Mouse (Mus musculus) lung, embryonic 16.5 days (tissue): ENCODE data around the gene Vps26c. TPM values are rescaled to one million over a fixed set of nuclear protein-coding genes. Genes with fewer than 3 reads are reported as not detected.

Source experiments
- ATAC-seq: fragments of 200-750 bp; cut with Nextera tagmentation; 2 replicates; pipeline ENCODE4 v1.8.0; 2017; ENCODE audit warnings: low read depth, mild to moderate bottlenecking, moderate library complexity
- H3K27ac ChIP-seq: fragments of 300-500 bp; sonication (generic); 2 replicates; pipeline ENCODE4 v1.5.1; 2014; ENCODE audit warnings: mild to moderate bottlenecking, control low read depth, low read length
- H3K27me3 ChIP-seq: fragments of 300-500 bp; sonication (generic); 2 replicates; pipeline ENCODE4 v1.6.1; 2014; ENCODE audit warnings: low read depth, low read length, mixed read lengths; ENCODE audit not compliant: control insufficient read depth, insufficient read depth
- H3K36me3 ChIP-seq: fragments of 300-500 bp; sonication (generic); 2 replicates; pipeline ENCODE4 v1.6.1; 2014; ENCODE audit warnings: low read length; ENCODE audit not compliant: control insufficient read depth, insufficient read depth
- H3K4me1 ChIP-seq: fragments of 300-500 bp; sonication (generic); replicated peaks from 2 replicates; pipeline ENCODE4 v1.6.1; 2014; ENCODE audit warnings: low read length, mixed read lengths; ENCODE audit not compliant: control insufficient read depth, insufficient read depth
- H3K4me2 ChIP-seq: fragments of 300-500 bp; sonication (generic); 2 replicates; pipeline ENCODE4 v1.6.1; 2014; ENCODE audit warnings: low read depth, low read length, control low read depth
- H3K4me3 ChIP-seq: fragments of 300-500 bp; sonication (generic); 2 replicates; pipeline ENCODE4 v1.5.1; 2014; ENCODE audit warnings: mild to moderate bottlenecking, low read length, control low read depth
- H3K9ac ChIP-seq: fragments of 300-500 bp; sonication (generic); 2 replicates; pipeline ENCODE4 v1.6.1; 2014; ENCODE audit warnings: low read length, control low read depth
- H3K9me3 ChIP-seq: fragments of 300-500 bp; sonication (generic); 2 replicates; pipeline ENCODE4 v1.6.1; 2016; ENCODE audit warnings: low read length; ENCODE audit not compliant: control insufficient read depth
- WGBS: fragments of 180-500 bp; shearing (Covaris S2); extraction: QIAGEN DNeasy Blood & Tissue Kit; methylation state at CpG from one replicate; pipeline ENCODE4 v1.1.7; 2014; 5-methylcytosine and 5-hydroxymethylcytosine counted together
- polyA plus RNA-seq: library from polyadenylated mRNA; unstranded; fragments of >200 nt; fragmentation: Nextera tagmentation; extraction: Ambion mirVana; gene quantifications from 2 replicates; pipeline ENCODE4 v1.2.1, GENCODE M21; 2015

The Vps26c gene
- polyA plus RNA-seq, 1 experiment from 2014 or later, result 68.0 TPM

GRCm38 (mm10) chr16:94551934-94552333 lies 25.3 kb upstream of the Vps26c start:
- no peak for ATAC-seq
- Histone ChIP-seq H3K27ac (no peak overlapping the region), H3K27me3 (no peaks in the 10 kb centered on the region), H3K36me3 (no peaks in the 10 kb centered on the region), H3K4me1 (no peaks in the 10 kb centered on the region), H3K4me2 (no peak overlapping the region), H3K4me3 (no peak overlapping the region), H3K9ac (no peak overlapping the region), H3K9me3 (no peaks in the 10 kb centered on the region)

DNA sequence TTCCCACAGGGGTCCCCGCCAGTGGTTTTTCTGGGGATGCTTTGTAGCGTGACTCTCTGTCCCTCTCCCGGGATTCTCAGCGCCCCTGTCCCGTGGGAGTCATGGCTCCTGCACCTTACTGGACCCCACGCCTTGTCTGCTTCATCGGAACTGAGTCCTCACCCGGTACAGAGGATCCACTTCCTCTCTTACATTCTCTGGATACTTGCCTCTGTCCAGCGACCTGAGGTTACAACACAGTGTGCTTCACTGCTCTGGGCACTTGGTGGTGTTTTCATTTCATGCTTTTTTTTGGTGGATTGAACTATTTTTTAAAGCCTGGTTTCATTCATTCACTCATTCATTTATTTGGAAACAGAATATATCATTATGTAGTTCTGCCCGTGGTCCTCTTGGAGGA lies 23.2 kb upstream of the Vps26c start:
- Histone ChIP-seq H3K27ac (no peak overlapping the region), H3K4me3 (no peak overlapping the region), H3K27me3 (no peaks in the 10 kb centered on the region), H3K9ac (no peak overlapping the region), H3K4me2 (no peak overlapping the region), H3K36me3 (no peaks in the 10 kb centered on the region), H3K9me3 (no peaks in the 10 kb centered on the region), H3K4me1 (no peaks in the 10 kb centered on the region)
- ATAC-seq, result no peak
- WGBS, result 56% methylated on average over 10 of the region's 10 CpGs

GRCm38 (mm10) chr16:94545781-94546562 lies 19.3 kb upstream of the Vps26c start:
- WGBS, result 39% methylated on average over 8 of the region's 8 CpGs
- Histone ChIP-seq H3K9me3 (no peaks in the 10 kb centered on the region), H3K27me3 (no peaks in the 10 kb centered on the region), H3K9ac (no peak overlapping the region), H3K4me1 (no peaks in the 10 kb centered on the region), H3K4me2 (no peak overlapping the region), H3K27ac (no peak overlapping the region), H3K36me3 (no peaks in the 10 kb centered on the region), H3K4me3 (no peak overlapping the region)
- ATAC-seq, result no peak

GRCm38 (mm10) chr16:94544540-94545105 lies 18.0 kb upstream of the Vps26c start:
- no peak overlapping the region for H3K4me3 ChIP-seq
- H3K36me3 ChIP-seq, result no peaks in the 10 kb centered on the region
- no peak overlapping the region for H3K9ac ChIP-seq
- 27% methylated on average over 11 of the region's 11 CpGs for WGBS
- no peak overlapping the region for H3K4me2 ChIP-seq
- no peaks in the 10 kb centered on the region for H3K27me3 ChIP-seq
- H3K4me1 ChIP-seq, result no peaks in the 10 kb centered on the region
- ATAC-seq, result no peak
- H3K27ac ChIP-seq, result no peak overlapping the region
- H3K9me3 ChIP-seq, result no peaks in the 10 kb centered on the region

- no peak for ATAC-seq
Observed at GRCm38 (mm10) chr16:94542898-94543297, 16.3 kb upstream of the Vps26c start.

GRCm38 (mm10) chr16:94540140-94540539 lies 13.5 kb upstream of the Vps26c start:
- H3K4me1 ChIP-seq, result peaks cover 3% of the 10 kb centered on the region
- no peak for ATAC-seq
- H3K4me2 ChIP-seq, result no peak overlapping the region
- H3K27ac ChIP-seq, result no peak overlapping the region
- no peaks in the 10 kb centered on the region for H3K27me3 ChIP-seq
- no peak overlapping the region for H3K4me3 ChIP-seq
- no peaks in the 10 kb centered on the region for H3K36me3 ChIP-seq
- 93% methylated on average over 9 of the region's 9 CpGs for WGBS
- no peak overlapping the region for H3K9ac ChIP-seq
- H3K9me3 ChIP-seq, result no peaks in the 10 kb centered on the region

More at GRCm38 (mm10) chr16:94542898-94543297, 16.3 kb upstream of the Vps26c start:
- Histone ChIP-seq H3K27ac (no peak overlapping the region), H3K27me3 (no peaks in the 10 kb centered on the region), H3K4me1 (no peaks in the 10 kb centered on the region), H3K9ac (no peak overlapping the region), H3K4me3 (no peak overlapping the region), H3K4me2 (no peak overlapping the region), H3K9me3 (no peaks in the 10 kb centered on the region), H3K36me3 (no peaks in the 10 kb centered on the region)
- whole genome bisulfite sequencing, result 84% methylated on average over 8 of the region's 8 CpGs

DNA sequence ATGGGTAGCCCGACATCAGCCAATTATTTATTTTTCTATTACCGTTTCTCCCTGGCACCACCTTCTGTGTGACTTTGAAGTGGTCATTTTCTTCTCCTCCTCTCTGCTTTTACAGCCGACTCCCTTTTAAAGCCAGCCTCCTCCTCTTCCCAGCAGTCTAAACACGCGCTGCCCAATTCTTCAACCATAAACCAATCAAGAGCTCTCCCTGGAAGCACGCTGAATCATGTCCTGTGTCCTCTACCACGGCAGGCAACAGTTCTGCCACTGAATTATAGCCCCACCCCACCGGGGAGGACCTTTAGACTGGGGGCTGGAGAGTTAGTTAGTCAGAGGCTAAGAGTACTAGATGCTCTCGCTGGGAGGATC lies 10.5 kb upstream of the Vps26c start:
- Histone ChIP-seq H3K9me3 (no peaks in the 10 kb centered on the region), H3K4me1 (peaks cover 3% of the 10 kb centered on the region), H3K9ac (no peak overlapping the region), H3K4me2 (no peak overlapping the region), H3K27me3 (no peaks in the 10 kb centered on the region), H3K36me3 (no peaks in the 10 kb centered on the region), H3K27ac (no peak overlapping the region; the same call in 1 of the 2 replicates), H3K4me3 (no peak overlapping the region)
- ATAC-seq, result peak; percentile 56; the same call in 1 of the 2 replicates
- 43% methylated on average over 9 of the region's 9 CpGs for WGBS

DNA sequence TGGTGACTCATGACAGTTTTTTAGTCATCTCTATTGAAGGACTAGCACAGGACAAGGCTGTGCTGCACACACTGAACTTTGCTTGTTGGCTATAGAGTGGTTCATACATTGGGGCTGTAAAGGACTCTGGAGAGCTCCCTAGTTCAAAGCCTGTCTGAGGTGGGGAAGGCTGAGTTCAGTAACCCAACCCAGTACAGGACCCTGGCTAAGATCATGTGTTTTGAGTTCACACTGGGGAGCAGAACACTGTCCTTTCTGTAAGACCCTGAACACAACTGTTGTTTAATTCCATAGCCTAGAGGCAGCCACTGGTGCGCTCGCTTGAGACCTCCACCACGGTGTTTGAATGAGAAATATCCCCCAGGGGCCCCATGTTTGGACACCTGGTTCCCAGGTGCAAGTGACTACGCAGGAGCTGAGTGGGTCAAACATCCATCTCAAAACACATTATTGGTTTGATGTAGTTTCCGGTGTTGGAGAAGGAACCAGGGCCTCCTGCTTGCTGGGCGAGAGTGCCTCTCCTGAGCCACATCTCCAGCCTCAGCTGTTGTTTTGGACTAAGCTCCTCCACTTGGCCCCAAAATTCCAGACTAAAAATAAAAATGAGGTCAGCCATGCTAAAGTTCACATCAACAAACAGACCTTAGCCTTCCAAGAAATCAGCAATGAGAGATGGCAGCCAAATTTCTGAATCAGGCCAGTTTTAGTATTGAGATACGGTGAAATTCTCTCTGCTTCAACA lies 10.0 kb upstream of the Vps26c start:
- Histone ChIP-seq H3K27ac (no peak overlapping the region; the same call in 1 of the 2 replicates), H3K9me3 (no peaks in the 10 kb centered on the region), H3K9ac (no peak overlapping the region), H3K4me1 (peaks cover 3% of the 10 kb centered on the region), H3K27me3 (no peaks in the 10 kb centered on the region), H3K36me3 (no peaks in the 10 kb centered on the region), H3K4me2 (no peak overlapping the region), H3K4me3 (no peak overlapping the region)
- WGBS, result 58% methylated on average over 7 of the region's 7 CpGs
- peak; percentile 47; the same call in 1 of the 2 replicates for ATAC-seq

- no peak overlapping the region for H3K4me2 ChIP-seq
- no peak overlapping the region for H3K4me3 ChIP-seq
- H3K9ac ChIP-seq, result no peak overlapping the region
- H3K27ac ChIP-seq, result no peak overlapping the region
- H3K27me3 ChIP-seq, result no peaks in the 10 kb centered on the region
- WGBS, result 88% methylated on average over 5 of the region's 5 CpGs
- H3K4me1 ChIP-seq, result peaks cover 3% of the 10 kb centered on the region
- H3K36me3 ChIP-seq, result no peaks in the 10 kb centered on the region
- ATAC-seq, result no peak
- H3K9me3 ChIP-seq, result no peaks in the 10 kb centered on the region
Observed at GRCm38 (mm10) chr16:94535716-94536115, 9.1 kb upstream of the Vps26c start.
